Mouse (Mus musculus) G1E (cell line): Measurements from ENCODE around the gene Shisa7.

Source experiments
- CTCF ChIP-seq: IDR thresholded peaks from 2 replicates; pipeline ENCODE4 v1.5.1; 2012; ENCODE audit warnings: low read depth, low read length, inconsistent platforms, mixed read lengths
- GATA1 ChIP-seq: IDR thresholded peaks from 2 replicates; pipeline ENCODE4 v1.6.1; 2012; ENCODE audit warnings: borderline replicate concordance, low read length, inconsistent platforms, mixed read lengths
- TAL1 ChIP-seq: conservative IDR thresholded peaks from 2 replicates; pipeline ENCODE4 v1.6.1; 2012; ENCODE audit warnings: low read depth, low read length, inconsistent platforms, mixed read lengths

- TF ChIP-seq CTCF (no peak), TAL1 (no peak), GATA1 (no peak)
These were observed at the start of gene Shisa7 for GRCm38 (mm10) chr7:4844245-4844916.
